Mouse (Mus musculus): Measurements from ENCODE around the gene Rpl5. TPM values are rescaled to one million over a fixed set of nuclear protein-coding genes. Genes with fewer than 3 reads are reported as not detected.

Rpl5 gene
- 161 TPM for polyA plus RNA-seq (2012; fragmentation: generic; extraction: Trizol)
- long read RNA-seq, experiment 1, transcript Rpl5-201 (8 exons, 2,045 nt): major isoform, 169 of 255 reads
- long read RNA-seq, experiment 1, transcript Rpl5-204 (3 exons, 1,024 nt): minor isoform, 11 of 255 reads
- long read RNA-seq, experiment 1, partial matches to known transcripts: 64 of 255 reads
- long read RNA-seq, experiment 1, other reads (novel, unspliced or antisense): 11 of 255 reads
- long read RNA-seq, experiment 2, transcript Rpl5-204 (3 exons, 1,024 nt): minor isoform, 106 of 390 reads
- long read RNA-seq, experiment 2, transcript Rpl5-201 (8 exons, 2,045 nt): major isoform, 269 of 390 reads
- long read RNA-seq, experiment 2, partial matches to known transcripts: 4 of 390 reads
- long read RNA-seq, experiment 2, other reads (novel, unspliced or antisense): 11 of 390 reads

- H3K79me3 ChIP-seq (ENCODE audit: low read depth): peaks cover 40% of the 10 kb centered on the region
- peak within 1 kb of the TSS; percentile 96 for H3K4me3 ChIP-seq (ENCODE audit: insufficient read depth, poor library complexity, severe bottlenecking)
- peaks cover 51% of the 10 kb centered on the region for H3K79me2 ChIP-seq (ENCODE audit: control insufficient read depth, insufficient read depth)
- peak within 1 kb of the TSS; percentile 91 for H3ac ChIP-seq (ENCODE audit: control insufficient read depth, insufficient read length, low read depth)
- H3K27me3 ChIP-seq (ENCODE audit: control insufficient read depth, insufficient read depth, insufficient read length): peaks cover 5% of the 10 kb centered on the region
- peaks cover 43% of the 10 kb centered on the region for H3K36me3 ChIP-seq (ENCODE audit: control insufficient read depth, insufficient read depth)
- TF ChIP-seq USF1 (IDR thresholded peaks at IDR 0.05; ENCODE audit: low read depth) (no peak), MYOD1 (IDR thresholded peaks at IDR 0.05; ENCODE audit: control insufficient read depth, insufficient read length, low read depth) (no peak), CTCF (IDR thresholded peaks at IDR 0.05; ENCODE audit: control insufficient read depth, insufficient read depth, insufficient read length) (peak; percentile 86), MAX (IDR thresholded peaks at IDR 0.05) (peak; percentile 80), FOSL1 (IDR thresholded peaks at IDR 0.05; ENCODE audit: insufficient read depth, low read length, poor library complexity, severe bottlenecking) (no peak), MYOG (IDR thresholded peaks at IDR 0.05; ENCODE audit: control insufficient read depth, extremely low read depth, insufficient read length) (no peak)
Observed at GRCm38 (mm10) chr5:107900206-107901013, at the start of gene Rpl5. Rpl5 (plus strand) TSS chr5:107900502.

GRCm38 (mm10) chr5:107853807-107854206 is 46.5 kb upstream of the Rpl5 start:
- H3K4me3 ChIP-seq (ENCODE audit: insufficient read depth, poor library complexity, severe bottlenecking): no peak overlapping the region
- TF ChIP-seq FOSL1 (IDR thresholded peaks at IDR 0.05; ENCODE audit: insufficient read depth, low read length, poor library complexity, severe bottlenecking): no peak
- no peak for TF ChIP-seq MYOG (IDR thresholded peaks at IDR 0.05; ENCODE audit: control insufficient read depth, extremely low read depth, insufficient read length)
- no peak for TF ChIP-seq MYOD1 (IDR thresholded peaks at IDR 0.05; ENCODE audit: control insufficient read depth, insufficient read length, low read depth)
- TF ChIP-seq USF1 (IDR thresholded peaks at IDR 0.05; ENCODE audit: low read depth): no peak
- peaks cover 37% of the 10 kb centered on the region for H3K79me3 ChIP-seq (ENCODE audit: low read depth)
- H3K27me3 ChIP-seq (ENCODE audit: control insufficient read depth, insufficient read depth, insufficient read length): no peaks in the 10 kb centered on the region
- peaks cover 85% of the 10 kb centered on the region for H3K79me2 ChIP-seq (ENCODE audit: control insufficient read depth, insufficient read depth)
- H3ac ChIP-seq (ENCODE audit: control insufficient read depth, insufficient read length, low read depth): no peak overlapping the region
- no peaks in the 10 kb centered on the region for H3K36me3 ChIP-seq (ENCODE audit: control insufficient read depth, insufficient read depth)

GRCm38 (mm10) chr5:107854556-107854955 is 45.7 kb upstream of the Rpl5 start:
- H3K4me3 ChIP-seq (ENCODE audit: insufficient read depth, poor library complexity, severe bottlenecking): no peak overlapping the region
- peaks cover 85% of the 10 kb centered on the region for H3K79me2 ChIP-seq (ENCODE audit: control insufficient read depth, insufficient read depth)
- peaks cover 36% of the 10 kb centered on the region for H3K79me3 ChIP-seq (ENCODE audit: low read depth)
- H3K36me3 ChIP-seq (ENCODE audit: control insufficient read depth, insufficient read depth): no peaks in the 10 kb centered on the region
- H3ac ChIP-seq (ENCODE audit: control insufficient read depth, insufficient read length, low read depth): no peak overlapping the region
- TF ChIP-seq CTCF (IDR thresholded peaks at IDR 0.05; ENCODE audit: control insufficient read depth, insufficient read depth, insufficient read length): no peak
- no peak for TF ChIP-seq CEBPB (IDR thresholded peaks at IDR 0.05; ENCODE audit: low read depth)
- H3K27me3 ChIP-seq (ENCODE audit: control insufficient read depth, insufficient read depth, insufficient read length): no peaks in the 10 kb centered on the region

- no peak overlapping the region for H3ac ChIP-seq (ENCODE audit: control insufficient read depth, insufficient read length, low read depth)
- no peaks in the 10 kb centered on the region for H3K36me3 ChIP-seq (ENCODE audit: control insufficient read depth, insufficient read depth)
- H3K79me3 ChIP-seq (ENCODE audit: low read depth): peaks cover 41% of the 10 kb centered on the region
- H3K4me3 ChIP-seq (ENCODE audit: insufficient read depth, poor library complexity, severe bottlenecking): no peak overlapping the region
- no peaks in the 10 kb centered on the region for H3K27me3 ChIP-seq (ENCODE audit: control insufficient read depth, insufficient read depth, insufficient read length)
- TF ChIP-seq MYOG (IDR thresholded peaks at IDR 0.05; ENCODE audit: control insufficient read depth, extremely low read depth, insufficient read length): no peak
- TF ChIP-seq MAX (IDR thresholded peaks at IDR 0.05): no peak
- TF ChIP-seq USF1 (IDR thresholded peaks at IDR 0.05; ENCODE audit: low read depth): no peak
- TF ChIP-seq CEBPB (IDR thresholded peaks at IDR 0.05; ENCODE audit: low read depth): no peak
- TF ChIP-seq MYOD1 (IDR thresholded peaks at IDR 0.05; ENCODE audit: control insufficient read depth, insufficient read length, low read depth): no peak
- no peak for TF ChIP-seq CTCF (IDR thresholded peaks at IDR 0.05; ENCODE audit: control insufficient read depth, insufficient read depth, insufficient read length)
- TF ChIP-seq FOSL1 (IDR thresholded peaks at IDR 0.05; ENCODE audit: insufficient read depth, low read length, poor library complexity, severe bottlenecking): no peak
- peaks cover 86% of the 10 kb centered on the region for H3K79me2 ChIP-seq (ENCODE audit: control insufficient read depth, insufficient read depth)
Observed at GRCm38 (mm10) chr5:107855546-107855945, 44.8 kb upstream of the Rpl5 start.

- TF ChIP-seq CEBPB (IDR thresholded peaks at IDR 0.05; ENCODE audit: low read depth) (no peak), USF1 (IDR thresholded peaks at IDR 0.05; ENCODE audit: low read depth) (no peak), FOSL1 (IDR thresholded peaks at IDR 0.05; ENCODE audit: insufficient read depth, low read length, poor library complexity, severe bottlenecking) (no peak), MYOG (IDR thresholded peaks at IDR 0.05; ENCODE audit: control insufficient read depth, extremely low read depth, insufficient read length) (no peak), CTCF (IDR thresholded peaks at IDR 0.05; ENCODE audit: control insufficient read depth, insufficient read depth, insufficient read length) (peak; percentile 12), MAX (IDR thresholded peaks at IDR 0.05) (no peak), MYOD1 (IDR thresholded peaks at IDR 0.05; ENCODE audit: control insufficient read depth, insufficient read length, low read depth) (no peak)
- Histone ChIP-seq H3K79me3 (ENCODE audit: low read depth) (peaks cover 54% of the 10 kb centered on the region), H3K36me3 (ENCODE audit: control insufficient read depth, insufficient read depth) (no peaks in the 10 kb centered on the region), H3K4me3 (ENCODE audit: insufficient read depth, poor library complexity, severe bottlenecking) (no peak overlapping the region), H3K79me2 (ENCODE audit: control insufficient read depth, insufficient read depth) (peaks cover 93% of the 10 kb centered on the region), H3ac (ENCODE audit: control insufficient read depth, insufficient read length, low read depth) (no peak overlapping the region), H3K27me3 (ENCODE audit: control insufficient read depth, insufficient read depth, insufficient read length) (no peaks in the 10 kb centered on the region)
Observed at GRCm38 (mm10) chr5:107858963-107859362, 41.3 kb upstream of the Rpl5 start.
